Mouse (Mus musculus) CD4-positive helper T cell, adult 2 months (primary cell): Measurements from ENCODE around the gene Cul3.

ENCODE experiments used
- DNase-seq: peaks from one replicate; pipeline ENCODE4 v3.0.0-alpha.2; 2012; ENCODE audit warnings: low read depth, missing footprints, low spot score

Gene Cul3

GRCm38 (mm10) chr1:80315533-80316045 is 24.7 kb downstream of the Cul3 start:
- no peak for DNase-seq

- no peak for DNase-seq
These were observed 47.0 kb downstream of the Cul3 start for GRCm38 (mm10) chr1:80293307-80293706.

GRCm38 (mm10) chr1:80278731-80279130 is 61.5 kb downstream of the Cul3 start:
- DNase-seq: no peak

GRCm38 (mm10) chr1:80260443-80260842 is 79.8 kb downstream of the Cul3 start:
- no peak for DNase-seq

- no peak for DNase-seq
These were observed 81.6 kb downstream of the Cul3 start for GRCm38 (mm10) chr1:80258632-80259031.

DNA sequence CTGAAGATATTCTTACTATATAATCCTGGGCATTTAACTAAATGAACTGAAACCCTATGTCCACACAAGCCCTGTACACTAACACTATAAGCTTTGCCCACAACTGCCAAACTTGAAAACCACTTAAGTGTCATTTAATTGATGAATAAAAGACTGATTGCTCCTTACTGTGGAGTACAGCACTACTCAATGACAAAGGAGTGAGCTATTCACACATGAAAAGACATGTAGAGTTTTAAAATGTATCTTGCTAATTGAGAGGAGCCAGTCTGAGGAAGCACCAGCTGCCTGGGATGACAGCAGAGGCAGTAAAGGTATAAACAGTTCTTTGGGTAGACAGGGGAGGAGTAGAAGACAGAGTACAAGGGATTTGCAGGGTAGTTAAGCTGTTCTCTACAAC is 87.0 kb downstream of the Cul3 start:
- DNase-seq: no peak

DNA sequence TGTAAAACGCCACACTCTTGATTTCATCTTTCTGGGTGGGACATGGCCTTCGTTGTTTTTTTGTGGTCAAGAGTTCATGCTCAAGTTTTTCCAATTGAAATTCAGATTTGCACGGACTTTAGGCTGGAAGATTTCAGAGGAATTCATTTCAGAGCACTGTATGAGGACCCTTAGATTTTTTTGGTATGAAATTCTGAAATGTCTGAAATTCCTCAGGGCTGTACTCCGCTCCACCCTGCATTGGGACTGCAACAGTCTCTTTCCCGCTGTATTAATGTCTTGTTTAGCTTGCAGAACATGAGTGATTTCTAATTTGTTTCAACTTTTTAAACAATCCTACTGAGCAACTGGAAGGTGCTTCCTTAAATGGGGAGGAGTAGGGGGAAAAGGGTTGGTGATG is 90.0 kb downstream of the Cul3 start:
- DNase-seq: no peak

- DNase-seq: no peak
These were observed 93.1 kb downstream of the Cul3 start for GRCm38 (mm10) chr1:80247131-80247530.

DNA sequence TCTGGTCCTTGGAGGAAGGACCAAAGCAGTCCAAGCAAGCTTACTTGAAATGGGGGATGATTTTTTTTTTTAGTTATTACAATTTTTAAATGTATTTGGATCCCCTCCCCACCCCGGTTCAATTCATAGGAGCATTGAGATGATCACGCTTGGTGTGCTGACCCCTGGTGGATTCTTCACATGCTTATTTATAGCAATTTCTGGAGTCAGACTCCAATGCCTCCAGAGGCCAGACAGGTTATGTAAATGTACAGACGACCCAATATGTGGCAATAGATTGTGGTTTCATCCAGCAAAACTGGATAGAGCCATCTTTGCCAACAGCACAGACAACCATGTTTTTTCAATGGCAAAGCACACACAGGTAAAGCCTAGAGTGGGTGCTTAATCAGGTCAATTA is 96.2 kb downstream of the Cul3 start:
- DNase-seq: no peak

GRCm38 (mm10) chr1:80241579-80241978 is 98.7 kb downstream of the Cul3 start:
- DNase-seq: no peak

DNA sequence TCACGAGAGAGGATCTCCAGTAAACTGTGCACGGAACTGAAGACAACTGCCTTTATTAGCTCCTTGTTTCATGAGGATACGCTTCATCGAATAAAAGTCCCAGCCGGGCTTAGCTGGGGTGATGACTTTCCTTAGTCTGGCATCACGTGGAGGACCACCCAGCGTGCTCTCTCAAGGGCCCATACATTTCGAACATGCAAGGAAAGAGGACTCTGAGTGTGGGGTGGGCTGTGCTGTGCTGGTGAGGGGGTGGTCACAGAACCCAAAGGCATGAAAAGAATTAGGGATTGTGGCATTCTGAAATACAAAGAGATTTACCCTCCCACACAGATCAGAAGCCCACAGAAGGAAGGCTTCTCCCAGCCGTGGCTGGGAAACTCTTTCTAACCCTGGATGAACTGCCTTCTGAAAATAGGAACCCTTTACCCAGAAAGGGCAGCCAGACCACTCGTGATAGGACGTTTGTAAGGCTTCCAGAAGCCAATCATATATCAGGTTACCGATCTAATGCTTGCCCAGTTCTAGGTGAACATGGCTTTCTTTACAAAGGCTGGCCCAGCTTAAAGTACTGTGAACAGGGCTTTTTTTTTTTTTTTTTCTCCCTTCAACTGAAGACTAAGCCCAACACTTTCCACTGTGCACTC is 100.1 kb downstream of the Cul3 start:
- no peak for DNase-seq

GRCm38 (mm10) chr1:80239481-80239880 is 100.8 kb downstream of the Cul3 start:
- DNase-seq: no peak

- DNase-seq: no peak
These were observed 103.2 kb downstream of the Cul3 start for GRCm38 (mm10) chr1:80236951-80237702.

GRCm38 (mm10) chr1:80236126-80236525 is 104.2 kb downstream of the Cul3 start:
- no peak for DNase-seq

GRCm38 (mm10) chr1:80230612-80231011 is 109.7 kb downstream of the Cul3 start:
- DNase-seq: no peak

DNA sequence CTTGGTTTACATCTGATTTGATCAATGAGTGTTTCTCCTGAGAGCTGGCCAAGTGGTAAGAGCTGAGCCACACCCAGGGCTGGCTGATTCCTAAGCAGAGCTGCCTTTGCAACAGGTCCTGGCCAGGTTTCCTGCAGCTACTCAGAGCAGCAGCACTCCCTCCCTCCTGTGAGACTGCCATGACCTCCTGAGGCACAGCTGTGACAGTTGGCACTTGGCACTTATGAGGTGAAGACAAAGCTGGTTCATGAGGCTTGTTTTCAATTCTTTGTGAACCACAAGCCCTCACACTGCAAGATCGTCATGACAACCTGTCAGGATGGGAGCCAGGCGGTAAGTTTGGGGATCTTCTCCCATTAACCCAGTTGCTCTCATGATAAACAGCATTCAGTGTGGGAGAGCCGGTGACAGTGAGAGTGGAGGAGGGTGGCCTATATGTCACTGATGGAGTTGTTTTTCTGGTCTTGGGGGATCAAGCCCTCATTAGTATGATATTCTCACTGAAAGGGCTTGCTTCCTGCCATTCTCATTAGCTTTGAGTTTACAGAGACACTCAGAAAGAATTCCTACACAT is 115.4 kb downstream of the Cul3 start:
- no peak for DNase-seq

GRCm38 (mm10) chr1:80221151-80221550 is 119.1 kb downstream of the Cul3 start:
- DNase-seq: no peak

DNA sequence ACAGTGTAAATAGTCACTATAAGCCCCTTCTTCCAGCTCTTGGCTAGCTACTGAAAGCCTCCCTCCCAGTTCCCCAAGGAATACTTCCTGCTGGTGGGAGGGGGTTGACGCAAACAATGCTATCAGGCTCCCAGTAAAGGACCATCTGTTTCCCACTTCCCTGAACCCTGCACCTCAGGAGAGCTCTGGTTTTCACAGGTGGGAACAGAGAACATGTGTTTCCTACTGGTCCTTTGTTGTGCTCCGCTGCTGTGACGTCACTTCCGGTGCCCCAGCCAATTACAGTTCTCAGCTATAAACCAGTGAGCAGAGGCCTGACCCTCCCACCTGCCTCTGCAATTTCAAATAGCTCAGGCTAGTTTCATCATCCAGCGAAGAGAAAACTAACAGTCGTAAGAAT is 122.0 kb downstream of the Cul3 start, which contains the start of gene Fam124b:
Gene Fam124b, minus strand, starts transcription at position 206 of the 400 bp plus-strand sequence.
- no peak for DNase-seq
